Mouse (Mus musculus): Measurements from ENCODE around the gene Hoxa13. TPM values are rescaled to one million over a fixed set of nuclear protein-coding genes. Genes with fewer than 3 reads are reported as not detected.

Gene Hoxa13
- polyA plus RNA-seq, 1 experiment from 2014 or later: not detected

DNA sequence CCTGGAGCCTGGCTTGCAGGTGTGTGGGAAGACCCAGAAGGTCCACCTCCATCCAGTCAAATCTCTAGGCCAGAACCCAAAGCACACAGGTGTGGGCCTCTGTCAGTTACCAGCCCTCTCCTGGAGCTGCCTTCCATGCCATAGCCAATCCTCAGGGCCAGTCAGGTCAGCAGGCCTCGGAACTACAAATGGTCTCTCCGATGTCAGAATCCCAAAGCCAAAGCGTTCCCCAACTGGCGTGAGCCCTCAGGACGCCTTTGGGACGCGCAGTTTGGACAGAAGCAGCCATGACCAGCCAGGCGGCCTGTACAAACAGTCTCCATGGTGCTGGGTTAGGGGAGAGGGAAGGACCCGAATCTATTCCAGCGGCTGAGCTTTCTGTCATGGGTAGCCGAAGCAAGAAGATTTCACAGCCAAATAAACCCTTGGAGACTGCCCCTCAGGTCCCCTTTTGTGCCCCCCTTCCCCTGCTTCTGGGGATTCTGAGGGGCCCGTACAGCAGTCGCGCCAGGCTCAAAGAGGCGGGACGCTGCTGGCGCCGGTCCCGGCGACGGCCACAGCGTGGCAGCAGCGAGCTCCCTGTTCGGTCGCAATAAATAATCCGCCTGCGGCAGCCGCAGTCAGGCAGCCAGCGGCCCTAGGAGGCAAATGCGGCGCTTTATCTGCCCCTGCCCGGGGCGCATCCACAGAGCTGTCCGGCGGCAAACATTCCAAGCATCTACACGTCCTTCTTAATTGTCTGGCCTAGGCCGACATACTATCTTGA, 49.3 kb downstream of the Hoxa13 start:
- Histone ChIP-seq H3K27ac (ENCODE audit: low read length) (no peak overlapping the region), H3K27me3 (ENCODE audit: control insufficient read depth, insufficient read depth, low read depth, low read length) (peaks cover 97% of the 10 kb centered on the region), H3K4me2 (ENCODE audit: low read depth, low read length) (0 out of 2 replicates have a peak overlapping the region, but pooled peaks have one; percentile 15), H3K9me3 (replicated peaks; ENCODE audit: control insufficient read depth, low read length) (no peaks in the 10 kb centered on the region), H3K36me3 (ENCODE audit: control insufficient read depth, insufficient read depth) (no peaks in the 10 kb centered on the region), H3K9ac (ENCODE audit: low read depth, low read length) (no peak overlapping the region), H3K4me3 (ENCODE audit: low read depth, low read length) (0 out of 2 replicates have a peak overlapping the region, but pooled peaks have one; percentile 19), H3K4me1 (ENCODE audit: control insufficient read depth, low read depth, low read length) (no peaks in the 10 kb centered on the region; the same call in none of the 2 replicates)
- 3% methylated on average over 37 of the region's 37 CpGs for WGBS (ENCODE audit: insufficient replicate concordance)
- no peak for ATAC-seq (ENCODE audit: low read depth)

DNA sequence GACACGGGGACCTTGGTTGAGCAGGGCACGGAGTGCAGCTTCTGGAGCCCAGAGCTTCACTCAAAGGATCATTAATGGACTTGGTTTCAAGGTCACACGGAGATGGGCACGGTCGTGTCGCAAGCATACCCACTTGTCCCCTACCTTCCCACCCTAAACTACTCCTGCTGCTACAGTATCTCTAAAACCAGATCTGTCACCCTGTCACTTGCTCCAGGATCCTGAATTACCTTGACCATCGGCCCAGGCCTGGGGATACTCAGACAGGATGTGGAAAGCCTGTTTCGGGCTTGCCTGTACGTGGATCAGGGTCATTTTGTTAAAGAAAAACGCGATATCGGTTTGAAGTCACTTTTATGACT, 51.0 kb downstream of the Hoxa13 start:
- Histone ChIP-seq H3K4me3 (ENCODE audit: low read depth, low read length) (no peak overlapping the region), H3K27ac (ENCODE audit: low read length) (no peak overlapping the region), H3K36me3 (ENCODE audit: control insufficient read depth, insufficient read depth) (no peaks in the 10 kb centered on the region), H3K27me3 (ENCODE audit: control insufficient read depth, insufficient read depth, low read depth, low read length) (peaks cover 97% of the 10 kb centered on the region), H3K4me2 (ENCODE audit: low read depth, low read length) (no peak overlapping the region), H3K4me1 (ENCODE audit: control insufficient read depth, low read depth, low read length) (no peaks in the 10 kb centered on the region; the same call in none of the 2 replicates), H3K9me3 (replicated peaks; ENCODE audit: control insufficient read depth, low read length) (no peaks in the 10 kb centered on the region), H3K9ac (ENCODE audit: low read depth, low read length) (no peak overlapping the region)
- 24% methylated on average over 12 of the region's 12 CpGs for WGBS (ENCODE audit: insufficient replicate concordance)
- no peak for ATAC-seq (ENCODE audit: low read depth)

- Histone ChIP-seq H3K4me1 (ENCODE audit: control insufficient read depth, low read depth, low read length) (no peaks in the 10 kb centered on the region; the same call in none of the 2 replicates), H3K4me2 (ENCODE audit: low read depth, low read length) (peak overlapping the region; percentile 27), H3K9ac (ENCODE audit: low read depth, low read length) (no peak overlapping the region), H3K27me3 (ENCODE audit: control insufficient read depth, insufficient read depth, low read depth, low read length) (peaks cover 97% of the 10 kb centered on the region), H3K36me3 (ENCODE audit: control insufficient read depth, insufficient read depth) (no peaks in the 10 kb centered on the region), H3K27ac (ENCODE audit: low read length) (no peak overlapping the region), H3K4me3 (ENCODE audit: low read depth, low read length) (peak overlapping the region; percentile 12; the same call in 1 of the 2 replicates), H3K9me3 (replicated peaks; ENCODE audit: control insufficient read depth, low read length) (no peaks in the 10 kb centered on the region)
- WGBS (ENCODE audit: insufficient replicate concordance): 14% methylated on average over 16 of the region's 18 CpGs
- no peak for ATAC-seq (ENCODE audit: low read depth)
Measured at GRCm38 (mm10) chr6:52208868-52209684, 51.6 kb downstream of the Hoxa13 start.

GRCm38 (mm10) chr6:52208072-52208867, 52.4 kb downstream of the Hoxa13 start, which contains the start of gene Hoxa6:
TSS of gene Hoxa6 (minus strand) at chr6:52208722.
- H3K4me3 ChIP-seq (ENCODE audit: low read depth, low read length): peak within 1 kb of the TSS; percentile 12; the same call in 1 of the 2 replicates
- 5% methylated on average over 47 of the region's 47 CpGs for WGBS (ENCODE audit: insufficient replicate concordance)
- no peak for ATAC-seq (ENCODE audit: low read depth)
- peaks cover 98% of the 10 kb centered on the region for H3K27me3 ChIP-seq (ENCODE audit: control insufficient read depth, insufficient read depth, low read depth, low read length)
- H3K9ac ChIP-seq (ENCODE audit: low read depth, low read length): no peak within 1 kb of the TSS
- peak within 1 kb of the TSS; percentile 27 for H3K4me2 ChIP-seq (ENCODE audit: low read depth, low read length)
- H3K9me3 ChIP-seq (replicated peaks; ENCODE audit: control insufficient read depth, low read length): no peaks in the 10 kb centered on the region
- H3K36me3 ChIP-seq (ENCODE audit: control insufficient read depth, insufficient read depth): no peaks in the 10 kb centered on the region
- H3K27ac ChIP-seq (ENCODE audit: low read length): no peak within 1 kb of the TSS
- no peaks in the 10 kb centered on the region; the same call in none of the 2 replicates for H3K4me1 ChIP-seq (ENCODE audit: control insufficient read depth, low read depth, low read length)

MicroRNAs within 50 kb of the gene (microRNA counts, 519-probe panel; counts per million panel counts)
- microRNA mmu-miR-196b: 1,006 counts per million, percentile 5 among the panel's probes with 10 or more counts

Small RNA genes within 50 kb of the gene (microRNA-seq; reads per million reads assigned to microRNA genes)
- 532 reads per million, percentile 71 among the genes with 10 or more reads in this experiment for gene Mir196b

Other genes with a start within 250 kb of the Hoxa13 start
- 16.1 and 17.9 TPM in 2 replicates for gene Skap2, start 248.3 kb downstream of the Hoxa13 start, polyA plus RNA-seq (2015; fragmentation: Nextera tagmentation; extraction: Ambion mirVana)
- 0.20 TPM in 2 replicates for gene Hoxa1, start 102.6 kb downstream of the Hoxa13 start, polyA plus RNA-seq (2015; fragmentation: Nextera tagmentation; extraction: Ambion mirVana)
- gene Hoxa2, start 96.0 kb downstream of the Hoxa13 start, polyA plus RNA-seq (2015; fragmentation: Nextera tagmentation; extraction: Ambion mirVana): 0.22 and 0.44 TPM in 2 replicates
- gene 5730596B20Rik, start 83.4 kb downstream of the Hoxa13 start, polyA plus RNA-seq (2015; fragmentation: Nextera tagmentation; extraction: Ambion mirVana): 0.04 and 0.05 TPM in 2 replicates
- 0.07 and 0.13 TPM in 2 replicates for gene Hoxa4, start 69.1 kb downstream of the Hoxa13 start, polyA plus RNA-seq (2015; fragmentation: Nextera tagmentation; extraction: Ambion mirVana)
- gene Hoxa5, start 56.3 kb downstream of the Hoxa13 start, polyA plus RNA-seq (2015; fragmentation: Nextera tagmentation; extraction: Ambion mirVana): 0.26 and 0.68 TPM in 2 replicates
- not detected in 2 replicates for gene Hoxa6, start 52.2 kb downstream of the Hoxa13 start, polyA plus RNA-seq (2015; fragmentation: Nextera tagmentation; extraction: Ambion mirVana)
- gene Hoxa3, start 47.5 kb downstream of the Hoxa13 start, polyA plus RNA-seq (2015; fragmentation: Nextera tagmentation; extraction: Ambion mirVana): 0.14 and 0.27 TPM in 2 replicates
- gene Gm28308, start 47.5 kb downstream of the Hoxa13 start, polyA plus RNA-seq (2015; fragmentation: Nextera tagmentation; extraction: Ambion mirVana): not detected in 2 replicates
- gene Hoxa7, start 39.0 kb downstream of the Hoxa13 start, polyA plus RNA-seq (2015; fragmentation: Nextera tagmentation; extraction: Ambion mirVana): 0.26 and 0.34 TPM in 2 replicates
- 0.13 and 0.36 TPM in 2 replicates for gene Hoxa9, start 29.8 kb downstream of the Hoxa13 start, polyA plus RNA-seq (2015; fragmentation: Nextera tagmentation; extraction: Ambion mirVana)
- gene Hoxa10, start 20.0 kb downstream of the Hoxa13 start, polyA plus RNA-seq (2015; fragmentation: Nextera tagmentation; extraction: Ambion mirVana): 0.05 and 0.09 TPM in 2 replicates
- not detected in 2 replicates for gene Hoxa11, start 15.1 kb downstream of the Hoxa13 start, polyA plus RNA-seq (2015; fragmentation: Nextera tagmentation; extraction: Ambion mirVana)
- gene Evx1, start 52.6 kb upstream of the Hoxa13 start, polyA plus RNA-seq (2015; fragmentation: Nextera tagmentation; extraction: Ambion mirVana): not detected in 2 replicates

All from liver, embryonic 16.5 days (tissue).